In the genomic region with DNA sequence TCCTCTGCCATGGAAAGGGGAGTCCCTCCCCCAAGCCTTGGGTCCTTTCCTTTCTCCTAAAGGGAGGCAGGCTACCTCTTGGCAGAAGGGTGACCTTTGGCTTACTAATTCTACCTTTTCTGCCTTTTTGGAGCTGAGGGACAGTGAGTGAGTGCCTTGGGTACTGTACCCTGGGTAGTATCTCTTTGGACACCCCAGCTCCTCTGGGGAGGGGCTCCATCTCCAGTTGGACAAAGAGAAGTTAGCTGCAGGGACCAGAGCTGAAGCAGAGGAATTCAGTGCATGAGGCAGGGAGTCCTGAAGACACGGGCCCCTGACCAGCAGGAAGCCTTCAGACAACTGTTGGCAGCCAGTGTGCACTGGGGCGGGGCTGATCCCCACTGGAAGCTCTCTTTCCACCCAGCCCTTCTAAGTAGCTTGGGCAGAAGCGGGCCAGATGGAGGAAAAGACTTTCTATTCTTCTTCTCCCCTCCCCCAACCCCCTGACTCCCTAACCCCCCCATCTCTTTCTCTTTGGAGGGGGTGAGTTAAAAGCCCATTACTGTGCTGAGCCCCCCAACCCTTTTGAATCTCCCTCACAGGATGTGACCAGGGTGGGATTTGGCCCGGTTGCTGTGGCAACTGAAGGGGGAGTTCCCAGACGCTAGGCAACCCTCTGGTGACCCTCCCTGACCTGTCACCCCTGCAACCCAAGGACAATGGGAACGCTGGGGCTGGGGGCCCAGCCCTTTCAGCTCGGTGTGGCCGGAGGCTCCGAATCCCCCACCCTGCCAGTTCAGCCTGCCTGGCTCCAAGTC, we compare ENCODE assay signal across 8 mouse cellular contexts. TPM values are rescaled to one million over a fixed set of nuclear protein-coding genes. Genes with fewer than 3 reads are reported as not detected.
A peak's percentile ranks its signal among the peaks of the same experiment; 100 is the strongest.
DNase-seq lines count a peak whose midpoint lies in the region; ATAC-seq lines count a peak whose summit lies in the region.

No protein-coding gene starts in this region.

- WGBS in forebrain, embryonic 14.5 days = 2% methylated on average over 9 of the region's 9 CpGs
- 12% methylated on average over 9 of the region's 9 CpGs for WGBS in hindbrain, embryonic 12.5 days
- WGBS in limb, embryonic 15.5 days = 13% methylated on average over 9 of the region's 9 CpGs
- WGBS in neural tube, embryonic 14.5 days = 8% methylated on average over 9 of the region's 9 CpGs

- H3K36me3 ChIP-seq in forebrain, embryonic 14.5 days (ENCODE audit: control insufficient read depth, insufficient read depth, low read length) = peaks cover 25% of the 10 kb centered on the region
- peaks cover 15% of the 10 kb centered on the region for H3K36me3 ChIP-seq in hindbrain, embryonic 12.5 days
- H3K36me3 ChIP-seq in limb, embryonic 15.5 days = peaks cover 50% of the 10 kb centered on the region
- H3K36me3 ChIP-seq in neural tube, embryonic 14.5 days (ENCODE audit: control insufficient read depth, insufficient read depth, low read length) = no peaks in the 10 kb centered on the region

- H3K27me3 ChIP-seq in forebrain, embryonic 14.5 days (replicated peaks; ENCODE audit: control insufficient read depth, insufficient read depth, low read length) = no peaks in the 10 kb centered on the region
- no peaks in the 10 kb centered on the region for H3K27me3 ChIP-seq in hindbrain, embryonic 12.5 days
- no peaks in the 10 kb centered on the region for H3K27me3 ChIP-seq in limb, embryonic 15.5 days
- no peaks in the 10 kb centered on the region for H3K27me3 ChIP-seq in neural tube, embryonic 14.5 days (ENCODE audit: control insufficient read depth, insufficient read depth, low read length)

- H3K4me2 ChIP-seq in forebrain, embryonic 14.5 days (ENCODE audit: low read length) = no peak overlapping the region
- H3K4me2 ChIP-seq in hindbrain, embryonic 12.5 days (replicated peaks) = peak overlapping the region; percentile 11; the same call in 1 of the 2 replicates
- H3K4me2 ChIP-seq in limb, embryonic 15.5 days = 0 out of 2 replicates have a peak overlapping the region, but pooled peaks have one; percentile 5
- H3K4me2 ChIP-seq in neural tube, embryonic 14.5 days (ENCODE audit: low read depth, low read length) = no peak overlapping the region

- ATAC-seq in forebrain, embryonic 14.5 days = peak; percentile 78
- ATAC-seq in hindbrain, embryonic 12.5 days (ENCODE audit: low FRiP score) = peak; percentile 85
- no peak for ATAC-seq in limb, embryonic 15.5 days (ENCODE audit: insufficient number of reproducible peaks, low FRiP score, low TSS enrichment, low read depth)
- peak; percentile 74 for ATAC-seq in neural tube, embryonic 14.5 days (ENCODE audit: low read depth)
- ATAC-seq in erythroblast, adult 5-6 weeks (replicated peaks; ENCODE audit: low FRiP score, poor library complexity, severe bottlenecking) = no peak

- H3K27ac ChIP-seq in forebrain, embryonic 14.5 days (ENCODE audit: low read depth, low read length) = 0 out of 2 replicates have a peak overlapping the region, but pooled peaks have one; percentile 41
- H3K27ac ChIP-seq in hindbrain, embryonic 12.5 days = peak overlapping the region; percentile 70
- H3K27ac ChIP-seq in limb, embryonic 15.5 days = no peak overlapping the region
- H3K27ac ChIP-seq in neural tube, embryonic 14.5 days (ENCODE audit: low read depth, low read length) = 0 out of 2 replicates have a peak overlapping the region, but pooled peaks have one; percentile 7

- H3K9ac ChIP-seq in forebrain, embryonic 14.5 days (ENCODE audit: low read length) = peak overlapping the region; percentile 17; the same call in 1 of the 2 replicates
- H3K9ac ChIP-seq in hindbrain, embryonic 12.5 days = peak overlapping the region; percentile 41; the same call in 1 of the 2 replicates
- no peak overlapping the region for H3K9ac ChIP-seq in limb, embryonic 15.5 days
- H3K9ac ChIP-seq in neural tube, embryonic 14.5 days (replicated peaks; ENCODE audit: low read depth, low read length) = no peak overlapping the region

- peaks cover 15% of the 10 kb centered on the region for H3K4me1 ChIP-seq in forebrain, embryonic 14.5 days (ENCODE audit: control insufficient read depth, insufficient read depth, low read length)
- peaks cover 36% of the 10 kb centered on the region for H3K4me1 ChIP-seq in hindbrain, embryonic 12.5 days
- peaks cover 28% of the 10 kb centered on the region for H3K4me1 ChIP-seq in limb, embryonic 15.5 days
- peaks cover 12% of the 10 kb centered on the region; the same call in 1 of the 2 replicates for H3K4me1 ChIP-seq in neural tube, embryonic 14.5 days (ENCODE audit: control insufficient read depth, insufficient read depth, low read length)

- DNase-seq in Muller cell, postnatal 12 days (ENCODE audit: inconsistent ontology term) = peak; percentile 35
- DNase-seq in forebrain, embryonic 14.5 days (ENCODE audit: low spot score) = peak; percentile 67
- no peak for DNase-seq in ovary, postnatal 14 days (ENCODE audit: low spot score)
- no peak for DNase-seq in layer of hippocampus, postnatal 14 days (ENCODE audit: low spot score in 2 of 2)

- H3K9me3 ChIP-seq in forebrain, embryonic 14.5 days (replicated peaks; ENCODE audit: control insufficient read depth, low read length) = no peaks in the 10 kb centered on the region
- H3K9me3 ChIP-seq in hindbrain, embryonic 12.5 days (replicated peaks) = no peaks in the 10 kb centered on the region
- no peaks in the 10 kb centered on the region for H3K9me3 ChIP-seq in limb, embryonic 15.5 days
- no peaks in the 10 kb centered on the region for H3K9me3 ChIP-seq in neural tube, embryonic 14.5 days (ENCODE audit: control insufficient read depth, low read length)

- no peak overlapping the region for H3K4me3 ChIP-seq in forebrain, embryonic 14.5 days (ENCODE audit: low read depth, low read length)
- no peak overlapping the region for H3K4me3 ChIP-seq in hindbrain, embryonic 12.5 days
- no peak overlapping the region for H3K4me3 ChIP-seq in limb, embryonic 15.5 days
- no peak overlapping the region for H3K4me3 ChIP-seq in neural tube, embryonic 14.5 days (ENCODE audit: low read depth, low read length)

RNA-seq across cellular contexts. Expression of a gene that starts 26.3 kb away (rescaled TPM):
- 20.3 and 29.9 TPM in 2 replicates for polyA plus RNA-seq in forebrain, embryonic 14.5 days (2014; fragmentation: Nextera tagmentation; extraction: Ambion mirVana)
- 40.6 and 41.7 TPM in 2 replicates for polyA plus RNA-seq in hindbrain, embryonic 12.5 days (2016; fragmentation: Nextera tagmentation; extraction: Ambion mirVana)
- polyA plus RNA-seq in limb, embryonic 15.5 days (2015; fragmentation: Nextera tagmentation; extraction: Ambion mirVana) = 18.2 and 22.4 TPM in 2 replicates
- 28.7 and 29.1 TPM in 2 replicates for polyA plus RNA-seq in neural tube, embryonic 14.5 days (2014; fragmentation: Nextera tagmentation; extraction: Ambion mirVana)
- total RNA-seq in erythroblast, adult 5-6 weeks (2015; ENCODE audit: low replicate concordance) = 1.2 and 4.0 TPM in 2 replicates
- total RNA-seq in erythroblast, adult 5-6 weeks (2017; ENCODE audit: low replicate concordance) = 0.51 and 0.70 TPM in 2 replicates
- total RNA-seq in layer of hippocampus, postnatal 14 days (2021) = 10 to 100 TPM; 43.4 to 49.1 TPM

Comparison
In these comparisons a context has a peak if more than half of its experiments do, and no peak if none do; other contexts are left out.
1. DNase-seq: peak in Muller cell, postnatal 12 days (single experiment) and forebrain, embryonic 14.5 days (single experiment); none in ovary, postnatal 14 days (single experiment) and layer of hippocampus, postnatal 14 days (0 of 2).
2. ATAC-seq: peak in forebrain, embryonic 14.5 days (single experiment), hindbrain, embryonic 12.5 days (single experiment) and neural tube, embryonic 14.5 days (single experiment); none in limb, embryonic 15.5 days (single experiment) and erythroblast, adult 5-6 weeks (single experiment).
3. H3K4me2 ChIP-seq: peak in hindbrain, embryonic 12.5 days (single experiment) and limb, embryonic 15.5 days (single experiment); none in forebrain, embryonic 14.5 days (single experiment) and neural tube, embryonic 14.5 days (single experiment).
4. H3K9ac ChIP-seq: peak in forebrain, embryonic 14.5 days (single experiment) and hindbrain, embryonic 12.5 days (single experiment); none in limb, embryonic 15.5 days (single experiment) and neural tube, embryonic 14.5 days (single experiment).